Mouse (Mus musculus) embryonic facial prominence, embryonic 13.5 days (tissue): ENCODE data around the gene Ap2a2. TPM values are rescaled to one million over a fixed set of nuclear protein-coding genes. Genes with fewer than 3 reads are reported as not detected.

Experiments used
- ATAC-seq: fragments of 200-750 bp; cut with Nextera tagmentation; 2 replicates; pipeline ENCODE4 v1.8.0; 2017; ENCODE audit warnings: low read depth; ENCODE audit not compliant: insufficient number of reproducible peaks, insufficient read depth, low FRiP score, low TSS enrichment
- H3K27ac ChIP-seq: fragments of 300-500 bp; sonication (generic); 2 replicates; pipeline ENCODE4 v1.5.1; 2015; ENCODE audit warnings: moderate library complexity, mild to moderate bottlenecking, inconsistent platforms
- H3K27me3 ChIP-seq: fragments of 300-500 bp; sonication (generic); 2 replicates; pipeline ENCODE4 v1.6.1; 2015; ENCODE audit warnings: mild to moderate bottlenecking, inconsistent platforms
- H3K36me3 ChIP-seq: fragments of 300-500 bp; sonication (generic); 2 replicates; pipeline ENCODE4 v1.6.1; 2015; ENCODE audit warnings: mild to moderate bottlenecking, inconsistent platforms
- H3K4me1 ChIP-seq: fragments of 300-500 bp; sonication (generic); 2 replicates; pipeline ENCODE4 v1.6.1; 2015; ENCODE audit warnings: inconsistent platforms
- H3K4me2 ChIP-seq: fragments of 300-500 bp; sonication (generic); 2 replicates; pipeline ENCODE4 v1.6.1; 2015; ENCODE audit warnings: moderate library complexity, mild to moderate bottlenecking, inconsistent platforms
- H3K4me3 ChIP-seq: fragments of 300-500 bp; sonication (generic); 2 replicates; pipeline ENCODE4 v1.5.1; 2015; ENCODE audit warnings: mild to moderate bottlenecking, inconsistent platforms
- H3K9ac ChIP-seq: fragments of 300-500 bp; sonication (generic); 2 replicates; pipeline ENCODE4 v1.6.1; 2015; ENCODE audit warnings: mild to moderate bottlenecking, inconsistent platforms
- H3K9me3 ChIP-seq: fragments of 300-500 bp; sonication (generic); 2 replicates; pipeline ENCODE4 v1.6.1; 2016; ENCODE audit warnings: inconsistent platforms
- WGBS: fragments of 180-500 bp; shearing (Covaris S2); methylation state at CpG from one replicate; pipeline ENCODE4 v1.1.7; 2015; ENCODE audit warnings: mixed read lengths; 5-methylcytosine and 5-hydroxymethylcytosine counted together
- polyA plus RNA-seq: library from polyadenylated mRNA; unstranded; fragments of >200 nt; fragmentation: Nextera tagmentation; extraction: Ambion mirVana; gene quantifications from 2 replicates; pipeline ENCODE4 v1.2.1, GENCODE M21; 2015

The Ap2a2 gene
- polyA plus RNA-seq, result 80.1 and 82.9 TPM in 2 replicates

DNA sequence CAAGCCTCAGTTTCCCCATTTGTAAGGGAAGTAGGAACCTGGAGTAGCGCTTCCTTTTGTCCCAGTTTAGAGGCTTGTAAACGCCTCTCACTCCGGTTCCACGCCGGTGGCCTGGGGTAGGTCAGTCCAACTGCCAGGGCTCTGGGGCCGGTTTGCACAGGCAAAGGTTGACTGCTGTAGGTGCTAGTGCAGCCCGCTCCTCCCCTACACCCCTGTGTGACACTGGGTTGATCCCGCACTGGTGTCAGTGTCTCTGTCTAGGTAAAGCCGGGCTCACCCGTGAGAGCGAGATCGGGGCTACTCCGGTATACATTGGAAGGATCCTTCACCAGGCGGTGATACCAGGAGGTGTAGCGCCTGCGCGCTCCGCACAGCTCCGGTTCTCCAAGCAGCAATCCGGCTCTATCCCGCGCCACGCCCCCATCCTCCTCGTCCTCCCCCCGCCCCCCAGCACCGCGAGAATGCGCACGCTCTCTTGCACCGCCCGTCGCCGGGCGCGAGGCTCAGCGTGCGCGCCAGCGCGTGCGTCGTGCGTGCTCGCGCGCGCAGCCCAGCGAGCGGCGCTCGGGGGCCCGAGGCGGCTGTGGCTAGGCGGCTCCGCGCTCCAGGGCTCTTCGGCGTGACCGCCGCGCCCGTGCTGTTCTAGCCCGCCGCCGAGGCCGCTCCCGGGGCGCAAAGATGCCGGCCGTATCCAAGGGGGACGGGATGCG is at the start of gene Ap2a2:
Ap2a2 (plus strand) TSS at position 492 of the 710 bp plus-strand sequence.
- under 1% methylated on average over 65 of the region's 72 CpGs for WGBS

GRCm38 (mm10) chr7:141517638-141518037 is 44.3 kb upstream of the Ap2a2 start:
- Histone ChIP-seq H3K27ac (no peak overlapping the region), H3K4me1 (0 out of 2 replicates have a peak, but pooled peaks cover 4% of the 10 kb centered on the region), H3K27me3 (no peaks in the 10 kb centered on the region), H3K9me3 (no peaks in the 10 kb centered on the region), H3K4me3 (no peak overlapping the region), H3K36me3 (peaks cover 47% of the 10 kb centered on the region), H3K4me2 (no peak overlapping the region), H3K9ac (no peak overlapping the region)
- 88% methylated on average over 4 of the region's 4 CpGs for WGBS
- ATAC-seq, result no peak

More for the DNA sequence above, at the start of gene Ap2a2:
- Histone ChIP-seq H3K36me3 (no peaks in the 10 kb centered on the region; the same call in 1 of the 2 replicates), H3K27ac (peak within 1 kb of the TSS; percentile 82), H3K27me3 (no peaks in the 10 kb centered on the region), H3K4me1 (peaks cover 34% of the 10 kb centered on the region), H3K4me2 (peak within 1 kb of the TSS; percentile 88), H3K4me3 (peak within 1 kb of the TSS; percentile 98), H3K9ac (peak within 1 kb of the TSS; percentile 95), H3K9me3 (no peaks in the 10 kb centered on the region)
- peak; percentile 94 for ATAC-seq

DNA sequence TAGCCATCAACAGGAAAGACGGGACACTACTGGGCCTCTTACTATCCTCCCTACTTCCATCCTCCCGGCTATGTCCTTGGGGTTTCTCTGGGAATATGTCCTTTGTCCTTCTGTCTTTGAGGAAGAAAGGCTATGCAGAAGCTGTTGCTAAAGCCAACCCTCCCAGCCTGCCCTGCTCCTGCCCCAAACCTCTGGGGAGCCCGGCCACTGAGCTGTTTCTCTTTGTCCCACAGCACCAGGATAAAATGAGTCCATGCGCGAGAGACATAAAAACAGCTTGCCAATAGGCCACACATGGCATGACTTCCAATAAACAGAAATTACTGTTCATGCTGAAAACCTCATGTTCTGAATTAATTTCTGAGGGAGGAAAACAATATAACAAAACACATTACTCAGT is 43.7 kb upstream of the Ap2a2 start:
- H3K4me2 ChIP-seq, result no peak overlapping the region
- WGBS, result 76% methylated on average over 5 of the region's 5 CpGs
- H3K9ac ChIP-seq, result no peak overlapping the region
- 0 out of 2 replicates have a peak, but pooled peaks cover 4% of the 10 kb centered on the region for H3K4me1 ChIP-seq
- 0 out of 2 replicates have a peak overlapping the region, but pooled peaks have one; percentile 33 for H3K27ac ChIP-seq
- no peak overlapping the region for H3K4me3 ChIP-seq
- no peaks in the 10 kb centered on the region for H3K9me3 ChIP-seq
- ATAC-seq, result no peak
- H3K36me3 ChIP-seq, result peaks cover 46% of the 10 kb centered on the region
- no peaks in the 10 kb centered on the region for H3K27me3 ChIP-seq

DNA sequence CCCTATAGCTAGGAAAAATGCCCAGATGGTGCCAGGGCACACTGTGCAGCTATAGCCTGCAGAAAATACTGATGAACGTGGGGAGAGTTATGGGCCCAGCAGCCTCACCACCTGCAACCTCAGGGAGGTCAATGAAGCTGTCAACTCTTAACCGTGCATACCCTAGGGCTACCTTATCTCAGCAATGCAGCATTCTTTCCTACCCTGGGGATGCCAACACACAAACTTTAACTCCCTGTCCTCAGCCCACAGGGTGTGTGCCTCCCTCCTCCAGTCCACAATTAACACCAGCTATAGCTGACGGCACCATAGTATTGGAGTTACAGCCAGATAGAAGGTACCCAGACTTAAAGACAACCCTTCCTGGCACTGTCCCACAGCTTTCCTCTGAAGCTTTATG is 43.0 kb upstream of the Ap2a2 start:
- H3K4me1 ChIP-seq, result 0 out of 2 replicates have a peak, but pooled peaks cover 4% of the 10 kb centered on the region
- H3K36me3 ChIP-seq, result peaks cover 41% of the 10 kb centered on the region
- H3K4me2 ChIP-seq, result no peak overlapping the region
- no peak overlapping the region for H3K4me3 ChIP-seq
- H3K9ac ChIP-seq, result no peak overlapping the region
- peak overlapping the region; percentile 33; the same call in 1 of the 2 replicates for H3K27ac ChIP-seq
- H3K27me3 ChIP-seq, result no peaks in the 10 kb centered on the region
- no peaks in the 10 kb centered on the region for H3K9me3 ChIP-seq
- no peak for ATAC-seq
- WGBS, result 75% methylated on average over 3 of the region's 3 CpGs

DNA sequence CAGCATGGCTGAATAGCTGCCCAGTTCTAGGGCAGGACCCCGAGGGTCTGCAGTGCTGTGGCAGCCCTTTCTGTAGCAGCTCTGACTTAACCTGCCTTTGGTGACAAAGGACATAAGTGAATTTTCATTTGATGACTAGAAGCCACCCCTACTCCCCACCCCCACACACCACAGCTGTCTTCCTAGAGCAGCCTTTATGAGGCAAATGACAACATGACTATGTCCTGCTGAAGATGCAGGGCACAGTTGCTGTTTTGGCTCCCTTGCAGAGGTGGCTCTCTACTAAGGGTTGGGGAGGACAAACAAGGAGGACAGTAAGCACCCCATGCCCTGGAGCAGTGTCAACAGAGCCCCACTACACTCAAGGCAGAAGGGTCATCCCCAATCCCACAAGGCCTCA is 42.2 kb upstream of the Ap2a2 start:
- Histone ChIP-seq H3K27me3 (no peaks in the 10 kb centered on the region), H3K9me3 (no peaks in the 10 kb centered on the region), H3K27ac (no peak overlapping the region), H3K9ac (no peak overlapping the region), H3K4me2 (no peak overlapping the region), H3K4me1 (0 out of 2 replicates have a peak, but pooled peaks cover 4% of the 10 kb centered on the region), H3K4me3 (no peak overlapping the region), H3K36me3 (peaks cover 43% of the 10 kb centered on the region)
- WGBS, result 56% methylated on average over 1 of the region's 1 CpGs
- no peak for ATAC-seq

DNA sequence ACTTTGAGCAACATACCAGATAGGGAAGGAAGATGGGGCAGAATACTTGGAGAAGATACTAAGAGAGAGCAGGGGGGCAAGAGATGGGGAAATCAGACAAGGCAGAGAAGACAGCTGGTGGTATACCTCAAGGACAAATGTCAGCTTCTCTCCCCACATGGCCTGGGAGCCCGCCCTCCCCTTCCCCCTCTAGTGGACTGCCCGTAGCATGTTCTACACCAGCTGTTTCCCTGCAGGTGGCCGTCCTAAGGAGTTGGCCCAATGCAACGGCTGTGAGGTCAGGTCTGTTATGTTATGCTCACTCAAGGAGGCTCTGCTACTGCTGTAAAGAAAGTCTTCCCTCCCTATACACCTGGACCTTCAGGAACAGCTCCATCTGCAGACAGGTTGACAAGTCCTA is 39.0 kb upstream of the Ap2a2 start:
- peaks cover 47% of the 10 kb centered on the region for H3K36me3 ChIP-seq
- H3K4me2 ChIP-seq, result no peak overlapping the region
- no peak overlapping the region for H3K4me3 ChIP-seq
- H3K27ac ChIP-seq, result no peak overlapping the region
- H3K9me3 ChIP-seq, result no peaks in the 10 kb centered on the region
- ATAC-seq, result no peak
- H3K9ac ChIP-seq, result no peak overlapping the region
- no peaks in the 10 kb centered on the region for H3K27me3 ChIP-seq
- 0 out of 2 replicates have a peak, but pooled peaks cover 4% of the 10 kb centered on the region for H3K4me1 ChIP-seq
- WGBS, result 59% methylated on average over 4 of the region's 4 CpGs

- 83% methylated on average over 4 of the region's 4 CpGs for WGBS
- Histone ChIP-seq H3K4me3 (no peak overlapping the region), H3K9ac (0 out of 2 replicates have a peak overlapping the region, but pooled peaks have one; percentile 33), H3K4me2 (no peak overlapping the region), H3K27ac (no peak overlapping the region), H3K4me1 (no peaks in the 10 kb centered on the region), H3K27me3 (no peaks in the 10 kb centered on the region), H3K36me3 (peaks cover 55% of the 10 kb centered on the region), H3K9me3 (no peaks in the 10 kb centered on the region)
- no peak for ATAC-seq
These were observed 37.7 kb upstream of the Ap2a2 start for GRCm38 (mm10) chr7:141524271-141524670.

GRCm38 (mm10) chr7:141524760-141525579 is 37.0 kb upstream of the Ap2a2 start:
- Histone ChIP-seq H3K27ac (no peak overlapping the region), H3K4me3 (no peak overlapping the region), H3K4me2 (no peak overlapping the region), H3K27me3 (no peaks in the 10 kb centered on the region), H3K9me3 (no peaks in the 10 kb centered on the region), H3K4me1 (no peaks in the 10 kb centered on the region), H3K9ac (no peak overlapping the region), H3K36me3 (peaks cover 62% of the 10 kb centered on the region)
- 0 out of 2 replicates have a peak, but pooled peaks have one; percentile 59 for ATAC-seq
- 53% methylated on average over 6 of the region's 6 CpGs for WGBS

GRCm38 (mm10) chr7:141525580-141525925 is 36.4 kb upstream of the Ap2a2 start:
- WGBS, result 86% methylated on average over 4 of the region's 4 CpGs
- peaks cover 67% of the 10 kb centered on the region for H3K36me3 ChIP-seq
- no peak for ATAC-seq

GRCm38 (mm10) chr7:141535570-141535969 is 26.4 kb upstream of the Ap2a2 start:
- no peaks in the 10 kb centered on the region for H3K9me3 ChIP-seq
- no peak overlapping the region for H3K4me2 ChIP-seq
- no peaks in the 10 kb centered on the region for H3K27me3 ChIP-seq
- no peak overlapping the region for H3K27ac ChIP-seq
- no peak for ATAC-seq
- no peak overlapping the region for H3K4me3 ChIP-seq
- WGBS, result 70% methylated on average over 1 of the region's 1 CpGs
- no peak overlapping the region for H3K9ac ChIP-seq
- H3K4me1 ChIP-seq, result peaks cover 15% of the 10 kb centered on the region
- H3K36me3 ChIP-seq, result peaks cover 6% of the 10 kb centered on the region

More at GRCm38 (mm10) chr7:141525580-141525925, 36.4 kb upstream of the Ap2a2 start:
- no peak overlapping the region for H3K4me3 ChIP-seq
- H3K4me2 ChIP-seq, result no peak overlapping the region
- H3K9ac ChIP-seq, result no peak overlapping the region
- no peak overlapping the region for H3K27ac ChIP-seq
- H3K9me3 ChIP-seq, result no peaks in the 10 kb centered on the region
- H3K4me1 ChIP-seq, result no peaks in the 10 kb centered on the region
- H3K27me3 ChIP-seq, result no peaks in the 10 kb centered on the region

DNA sequence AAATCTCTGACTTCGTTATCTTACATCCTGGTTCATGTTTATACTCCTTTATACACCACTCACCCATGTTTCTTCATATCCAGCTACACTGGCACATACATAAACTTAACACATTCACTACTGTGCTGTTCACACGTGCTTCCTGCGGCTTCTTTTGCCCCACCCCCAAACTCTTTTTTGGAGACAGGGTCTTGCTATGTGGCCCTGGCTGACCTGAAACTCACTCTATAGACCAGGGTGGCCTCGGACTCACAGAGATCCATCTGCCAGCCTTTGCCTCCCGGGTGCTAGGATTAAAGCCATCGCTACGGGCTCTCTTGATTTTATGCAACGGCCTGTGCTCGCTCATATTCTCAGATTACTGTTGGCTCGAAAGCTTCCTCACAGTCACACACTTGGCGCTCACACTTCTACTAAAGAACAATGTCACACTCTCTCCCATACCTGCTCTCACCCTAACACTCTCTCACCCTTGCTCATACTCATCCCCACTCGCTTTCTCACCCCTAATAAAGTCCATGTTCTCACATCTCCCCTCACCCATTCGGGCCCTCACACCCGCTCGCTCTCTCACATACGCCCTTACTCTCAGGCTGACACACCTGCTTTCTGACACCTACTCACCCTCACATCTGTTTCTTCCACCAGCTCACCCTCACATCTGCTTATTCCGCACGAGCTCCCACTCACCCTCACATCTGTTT is 23.0 kb upstream of the Ap2a2 start:
- 15% methylated on average over 18 of the region's 18 CpGs for WGBS
- H3K27ac ChIP-seq, result peak overlapping the region; percentile 81
- no peaks in the 10 kb centered on the region for H3K9me3 ChIP-seq
- H3K9ac ChIP-seq, result peak overlapping the region; percentile 81
- no peaks in the 10 kb centered on the region for H3K27me3 ChIP-seq
- peaks cover 19% of the 10 kb centered on the region for H3K4me1 ChIP-seq
- peak overlapping the region; percentile 78 for H3K4me3 ChIP-seq
- no peak for ATAC-seq
- H3K4me2 ChIP-seq, result peak overlapping the region; percentile 78
- no peaks in the 10 kb centered on the region for H3K36me3 ChIP-seq
